Mouse (Mus musculus) bone marrow macrophage, adult 2 months (primary cell): ENCODE measurements around the gene Adad2. TPM values are rescaled to one million over a fixed set of nuclear protein-coding genes. Genes with fewer than 3 reads are reported as not detected.

Experiments used
- H3K27ac ChIP-seq: 2 replicates; pipeline ENCODE4 v1.5.1; 2012; ENCODE audit warnings: low read depth, low read length; ENCODE audit not compliant: insufficient read depth
- H3K4me1 ChIP-seq: 2 replicates; pipeline ENCODE4 v1.6.1; 2012; ENCODE audit warnings: low read length; ENCODE audit not compliant: control insufficient read depth, insufficient read depth
- H3K4me3 ChIP-seq: 2 replicates; pipeline ENCODE4 v1.5.1; 2012; ENCODE audit warnings: mild to moderate bottlenecking, low read length, moderate library complexity; ENCODE audit not compliant: insufficient read depth
- CTCF ChIP-seq: IDR thresholded peaks from 2 replicates; pipeline ENCODE4 v1.5.1; 2012; ENCODE audit warnings: low read depth, mild to moderate bottlenecking, low read length, moderate library complexity
- POLR2A ChIP-seq: IDR thresholded peaks from 2 replicates; pipeline ENCODE4 v1.6.1; 2012; ENCODE audit warnings: mild to moderate bottlenecking, low read depth, low read length, borderline replicate concordance
- polyA plus RNA-seq: library from polyadenylated mRNA; stranded (reverse); fragments of >200 nt; gene quantifications from 2 replicates; pipeline ENCODE4 v1.2.4, GENCODE M21; 2012; ENCODE audit not compliant: missing spikeins, insufficient read depth, insufficient read length

Gene Adad2
- polyA plus RNA-seq, 1 experiment, result not detected

DNA sequence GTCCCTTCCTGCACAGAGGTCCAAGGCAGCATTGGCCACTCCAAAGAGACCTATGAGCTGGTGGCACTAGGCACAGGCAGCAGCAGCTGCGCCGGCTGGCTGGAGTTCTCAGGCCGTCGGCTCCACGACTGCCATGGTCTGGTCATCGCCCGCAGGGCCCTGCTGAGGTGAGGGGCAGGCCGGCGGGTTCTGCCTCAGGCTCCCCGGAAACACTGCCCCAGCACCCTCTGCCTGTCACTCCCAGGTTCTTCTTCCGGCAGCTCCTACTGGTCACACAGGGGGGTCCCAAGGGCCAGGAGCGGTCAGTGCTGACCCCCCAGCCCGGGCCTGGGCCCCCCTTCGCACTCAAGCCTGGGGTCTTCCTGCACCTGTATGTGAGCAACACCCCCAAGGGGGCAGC is 2.5 kb downstream of the Adad2 start:
- no peak for TF ChIP-seq CTCF
- TF ChIP-seq POLR2A, result no peak
- Histone ChIP-seq H3K4me3 (no peak overlapping the region), H3K4me1 (no peaks in the 10 kb centered on the region), H3K27ac (no peak overlapping the region)

- H3K4me1 ChIP-seq, result no peaks in the 10 kb centered on the region
Measured at GRCm38 (mm10) chr8:119616358-119616757, 3.8 kb downstream of the Adad2 start.

GRCm38 (mm10) chr8:119616811-119617210 is 4.3 kb downstream of the Adad2 start:
- TF ChIP-seq POLR2A (no peak), CTCF (no peak)
- no peaks in the 10 kb centered on the region for H3K4me1 ChIP-seq
- no peak overlapping the region for H3K4me3 ChIP-seq
- no peak overlapping the region for H3K27ac ChIP-seq

More at GRCm38 (mm10) chr8:119616358-119616757, 3.8 kb downstream of the Adad2 start:
- TF ChIP-seq CTCF (no peak), POLR2A (no peak)
- Histone ChIP-seq H3K27ac (no peak overlapping the region), H3K4me3 (no peak overlapping the region)

GRCm38 (mm10) chr8:119617586-119617985 is 5.0 kb downstream of the Adad2 start:
- TF ChIP-seq POLR2A, result no peak
- Histone ChIP-seq H3K4me1 (no peaks in the 10 kb centered on the region), H3K4me3 (no peak overlapping the region), H3K27ac (no peak overlapping the region)

- no peaks in the 10 kb centered on the region for H3K4me1 ChIP-seq
- no peak overlapping the region for H3K27ac ChIP-seq
- TF ChIP-seq CTCF (no peak), POLR2A (no peak)
- no peak overlapping the region for H3K4me3 ChIP-seq
Measured at GRCm38 (mm10) chr8:119618887-119619286, 6.3 kb downstream of the Adad2 start.

DNA sequence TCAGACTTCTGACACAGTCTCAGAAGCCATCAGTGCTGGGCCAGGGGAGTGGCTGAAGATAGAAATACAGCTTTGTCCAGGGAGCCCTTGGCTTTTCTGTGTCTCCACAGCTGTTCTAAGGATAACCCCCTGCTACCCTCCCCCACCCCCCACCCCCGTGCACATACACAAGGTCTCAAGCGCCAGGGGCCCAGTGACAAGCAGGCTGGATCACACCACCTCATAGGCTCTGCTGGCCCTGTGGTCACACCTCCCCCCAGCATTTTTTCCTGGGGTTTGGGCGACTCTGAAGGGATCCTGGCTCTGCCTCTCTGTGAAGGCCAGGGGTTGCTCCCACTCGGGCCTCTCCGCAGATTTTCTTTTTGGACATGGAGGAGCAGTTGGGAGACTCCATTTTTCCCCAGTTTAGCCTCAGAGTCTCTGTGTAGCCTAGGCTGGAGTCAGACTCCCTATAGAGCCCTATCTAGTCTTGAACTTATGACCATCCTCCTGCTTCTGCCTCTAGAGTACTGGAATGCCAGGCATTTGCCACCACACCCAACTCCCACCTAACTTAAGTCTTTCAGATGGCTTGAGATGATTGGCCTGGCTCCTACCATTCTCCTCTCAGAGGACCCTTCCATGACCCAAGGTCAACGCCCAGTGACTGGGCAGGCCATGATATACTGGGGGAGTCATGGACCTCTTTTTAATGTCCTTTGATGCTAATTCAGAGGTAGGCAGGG is 7.7 kb downstream of the Adad2 start:
- no peaks in the 10 kb centered on the region for H3K4me1 ChIP-seq
- TF ChIP-seq CTCF (no peak), POLR2A (no peak)

DNA sequence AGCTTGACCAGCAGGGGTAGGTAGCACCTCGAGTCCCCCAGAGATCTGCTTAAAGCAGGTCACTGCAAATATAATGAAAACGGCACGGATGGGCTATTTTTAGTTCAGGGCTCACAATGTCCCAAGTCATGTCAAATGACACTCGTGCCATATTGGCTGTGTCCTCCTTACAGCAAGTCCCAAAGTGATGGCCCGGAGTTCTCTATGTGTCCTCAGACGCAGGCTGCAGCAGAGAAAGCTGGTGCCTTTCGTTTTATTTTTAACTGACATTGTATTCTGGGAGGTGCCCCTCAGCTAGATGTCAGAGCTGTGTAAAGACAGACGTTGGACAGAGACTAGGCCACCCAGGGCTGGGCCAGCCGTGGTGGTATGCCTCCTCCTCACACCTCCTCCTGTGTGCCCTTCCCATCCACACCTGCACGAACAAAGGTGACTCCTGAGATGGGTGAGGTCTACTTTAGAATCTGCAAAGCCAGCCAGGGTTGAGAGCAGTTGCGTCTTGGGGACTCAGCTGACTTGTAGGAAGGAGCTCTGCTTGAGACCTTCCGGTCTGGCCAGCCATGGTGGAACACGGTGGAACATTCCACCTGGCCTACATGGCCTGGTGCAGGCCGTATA is 8.4 kb downstream of the Adad2 start:
- TF ChIP-seq CTCF, result no peak
- no peak overlapping the region for H3K27ac ChIP-seq
- H3K4me1 ChIP-seq, result no peaks in the 10 kb centered on the region
- no peak overlapping the region for H3K4me3 ChIP-seq

More for the DNA sequence above, 7.7 kb downstream of the Adad2 start:
- Histone ChIP-seq H3K27ac (no peak overlapping the region), H3K4me3 (no peak overlapping the region)

DNA sequence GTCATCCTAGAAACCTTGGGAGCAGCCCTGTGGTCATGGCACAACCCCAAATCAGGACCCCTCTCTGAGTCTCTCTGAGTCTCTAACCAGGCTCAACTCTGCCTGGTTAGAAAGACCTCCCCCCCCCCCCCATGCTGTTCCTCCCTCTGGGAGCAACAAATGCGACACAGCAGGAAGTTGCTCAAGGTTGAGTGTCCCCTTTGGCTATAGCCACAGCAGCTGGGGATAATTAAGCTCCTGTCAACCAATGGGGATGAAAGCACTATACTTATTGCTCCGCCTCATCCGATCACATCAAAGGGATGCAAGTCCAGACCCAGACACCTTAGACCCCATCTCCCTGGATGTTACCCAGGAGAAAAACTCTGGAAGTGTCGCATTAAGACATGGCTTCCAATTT is 10.0 kb downstream of the Adad2 start:
- Histone ChIP-seq H3K27ac (no peak overlapping the region), H3K4me3 (no peak overlapping the region), H3K4me1 (no peaks in the 10 kb centered on the region)
- TF ChIP-seq CTCF, result no peak
- TF ChIP-seq POLR2A, result no peak

DNA sequence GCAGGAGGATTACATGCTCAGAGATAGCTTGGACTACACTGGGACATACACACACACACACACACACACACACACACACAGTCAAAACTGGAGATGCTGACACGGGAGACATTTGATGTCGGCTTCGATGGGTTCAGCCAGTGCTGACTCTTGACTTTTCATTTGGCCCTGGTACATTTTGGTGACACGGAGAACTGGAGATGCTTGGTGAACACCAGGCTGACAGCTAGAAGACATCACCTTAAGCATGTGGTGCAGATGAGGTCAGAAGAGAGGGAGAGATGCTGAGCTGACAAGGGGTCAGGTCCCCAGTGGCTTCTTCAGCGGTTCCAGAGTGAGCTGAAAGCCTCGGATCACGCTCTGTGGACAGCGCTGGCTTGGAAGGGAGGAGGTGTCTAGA is 10.5 kb downstream of the Adad2 start:
- TF ChIP-seq CTCF (no peak), POLR2A (no peak)
- no peak overlapping the region for H3K27ac ChIP-seq
- H3K4me3 ChIP-seq, result no peak overlapping the region
- H3K4me1 ChIP-seq, result no peaks in the 10 kb centered on the region

DNA sequence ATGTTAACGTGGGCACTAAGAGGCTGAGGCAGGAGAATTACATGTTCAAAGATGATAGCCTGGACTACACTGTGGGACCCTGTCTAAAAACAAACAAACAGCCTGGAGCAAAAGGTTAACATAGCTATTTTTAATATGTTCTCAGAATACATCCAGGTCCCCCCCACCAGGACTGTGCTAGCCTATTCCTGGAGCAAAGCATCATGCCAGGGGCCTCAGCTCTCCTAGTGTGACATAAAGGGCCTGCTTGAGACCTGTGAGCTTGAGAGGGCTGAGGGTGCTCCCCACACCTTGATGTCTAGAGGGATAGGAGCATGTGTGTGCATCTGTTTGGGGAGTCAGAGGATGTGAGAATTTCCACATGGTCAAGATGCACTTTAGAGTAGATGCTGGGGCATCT is 11.2 kb downstream of the Adad2 start:
- TF ChIP-seq CTCF (no peak), POLR2A (no peak)
- Histone ChIP-seq H3K27ac (no peak overlapping the region), H3K4me1 (no peaks in the 10 kb centered on the region), H3K4me3 (no peak overlapping the region)
